Mouse (Mus musculus) neural tube, embryonic 13.5 days (tissue): ENCODE results near the gene Sit1. TPM values are rescaled to one million over a fixed set of nuclear protein-coding genes. Genes with fewer than 3 reads are reported as not detected.

Experiments used
- ATAC-seq: fragments of 200-750 bp; cut with Nextera tagmentation; 2 replicates; pipeline ENCODE4 v1.8.0; 2017; ENCODE audit warnings: low read depth, mild to moderate bottlenecking, moderate TSS enrichment, moderate library complexity
- H3K27ac ChIP-seq: fragments of 300-500 bp; sonication (generic); replicated peaks from 2 replicates; pipeline ENCODE4 v1.5.1; 2015; ENCODE audit warnings: moderate library complexity, mild to moderate bottlenecking, inconsistent platforms
- H3K27me3 ChIP-seq: fragments of 300-500 bp; sonication (generic); 2 replicates; pipeline ENCODE4 v1.6.1; 2015; ENCODE audit warnings: mild to moderate bottlenecking, inconsistent platforms
- H3K36me3 ChIP-seq: fragments of 300-500 bp; sonication (generic); 2 replicates; pipeline ENCODE4 v1.6.1; 2015; ENCODE audit warnings: mild to moderate bottlenecking, inconsistent platforms
- H3K4me1 ChIP-seq: fragments of 300-500 bp; sonication (generic); replicated peaks from 2 replicates; pipeline ENCODE4 v1.6.1; 2015; ENCODE audit warnings: inconsistent platforms
- H3K4me2 ChIP-seq: fragments of 300-500 bp; sonication (generic); 2 replicates; pipeline ENCODE4 v1.6.1; 2015; ENCODE audit warnings: inconsistent platforms, mild to moderate bottlenecking, moderate library complexity
- H3K4me3 ChIP-seq: fragments of 300-500 bp; sonication (generic); 2 replicates; pipeline ENCODE4 v1.5.1; 2015; ENCODE audit warnings: mild to moderate bottlenecking, inconsistent platforms
- H3K9ac ChIP-seq: fragments of 300-500 bp; sonication (generic); 2 replicates; pipeline ENCODE4 v1.6.1; 2015; ENCODE audit warnings: moderate library complexity, mild to moderate bottlenecking, inconsistent platforms
- H3K9me3 ChIP-seq: fragments of 300-500 bp; sonication (generic); 2 replicates; pipeline ENCODE4 v1.6.1; 2016; ENCODE audit warnings: inconsistent platforms
- WGBS: fragments of 180-500 bp; shearing (Covaris S2); methylation state at CpG from one replicate; pipeline ENCODE4 v1.1.7; 2015; 5-methylcytosine and 5-hydroxymethylcytosine counted together
- polyA plus RNA-seq: library from polyadenylated mRNA; unstranded; fragments of >200 nt; fragmentation: Nextera tagmentation; extraction: Ambion mirVana; gene quantifications from 2 replicates; pipeline ENCODE4 v1.2.1, GENCODE M21; 2015

Gene Sit1
- polyA plus RNA-seq = not detected in 2 replicates

- no peaks in the 10 kb centered on the region for H3K9me3 ChIP-seq
- no peaks in the 10 kb centered on the region for H3K36me3 ChIP-seq
- H3K4me3 ChIP-seq = no peak within 1 kb of the TSS
- no peaks in the 10 kb centered on the region for H3K4me1 ChIP-seq
- no peak for ATAC-seq
- H3K27ac ChIP-seq = no peak within 1 kb of the TSS
- no peaks in the 10 kb centered on the region for H3K27me3 ChIP-seq
- H3K9ac ChIP-seq = no peak within 1 kb of the TSS
- WGBS = 67% methylated on average over 12 of the region's 12 CpGs
- H3K4me2 ChIP-seq = no peak within 1 kb of the TSS
Measured at GRCm38 (mm10) chr4:43483535-43484091, at the start of gene Sit1. Gene Sit1, minus strand, starts transcription at chr4:43483734.

- ATAC-seq = no peak
- no peak overlapping the region for H3K4me2 ChIP-seq
- H3K27ac ChIP-seq = no peak overlapping the region
- no peak overlapping the region for H3K4me3 ChIP-seq
- H3K9me3 ChIP-seq = no peaks in the 10 kb centered on the region
- no peaks in the 10 kb centered on the region for H3K27me3 ChIP-seq
- peaks cover 6% of the 10 kb centered on the region for H3K4me1 ChIP-seq
- H3K36me3 ChIP-seq = peaks cover 73% of the 10 kb centered on the region
- H3K9ac ChIP-seq = no peak overlapping the region
- 92% methylated on average over 9 of the region's 9 CpGs for WGBS
Measured at GRCm38 (mm10) chr4:43533270-43533669, 49.7 kb upstream of the Sit1 start.

- no peak for ATAC-seq
- Histone ChIP-seq H3K4me3 (no peak overlapping the region), H3K36me3 (peaks cover 47% of the 10 kb centered on the region), H3K27ac (0 out of 2 replicates have a peak overlapping the region, but pooled peaks have one; percentile 38), H3K27me3 (peaks cover 17% of the 10 kb centered on the region), H3K4me1 (peaks cover 6% of the 10 kb centered on the region), H3K9me3 (no peaks in the 10 kb centered on the region), H3K9ac (no peak overlapping the region), H3K4me2 (no peak overlapping the region)
- WGBS = 28% methylated on average over 7 of the region's 7 CpGs
Measured at GRCm38 (mm10) chr4:43530581-43530980, 47.0 kb upstream of the Sit1 start.

GRCm38 (mm10) chr4:43530081-43530501 lies 46.6 kb upstream of the Sit1 start:
- 0 out of 2 replicates have a peak, but pooled peaks have one; percentile 29 for ATAC-seq
- Histone ChIP-seq H3K4me1 (peaks cover 6% of the 10 kb centered on the region), H3K4me2 (no peak overlapping the region), H3K27me3 (peaks cover 22% of the 10 kb centered on the region), H3K4me3 (no peak overlapping the region), H3K27ac (peak overlapping the region; percentile 38; the same call in 1 of the 2 replicates), H3K9ac (no peak overlapping the region), H3K9me3 (no peaks in the 10 kb centered on the region), H3K36me3 (peaks cover 43% of the 10 kb centered on the region)
- WGBS = 59% methylated on average over 8 of the region's 8 CpGs

GRCm38 (mm10) chr4:43528487-43528886 lies 45.0 kb upstream of the Sit1 start:
- 79% methylated on average over 9 of the region's 9 CpGs for WGBS
- Histone ChIP-seq H3K4me3 (no peak overlapping the region), H3K4me1 (peaks cover 20% of the 10 kb centered on the region), H3K27me3 (peaks cover 37% of the 10 kb centered on the region), H3K27ac (no peak overlapping the region), H3K4me2 (no peak overlapping the region), H3K9ac (no peak overlapping the region), H3K36me3 (peaks cover 27% of the 10 kb centered on the region), H3K9me3 (no peaks in the 10 kb centered on the region)
- no peak for ATAC-seq

GRCm38 (mm10) chr4:43527880-43528279 lies 44.3 kb upstream of the Sit1 start:
- Histone ChIP-seq H3K36me3 (peaks cover 20% of the 10 kb centered on the region), H3K4me1 (peaks cover 26% of the 10 kb centered on the region), H3K27me3 (peaks cover 43% of the 10 kb centered on the region), H3K9me3 (no peaks in the 10 kb centered on the region), H3K4me3 (no peak overlapping the region), H3K9ac (no peak overlapping the region), H3K27ac (no peak overlapping the region), H3K4me2 (no peak overlapping the region)
- ATAC-seq = no peak
- 69% methylated on average over 5 of the region's 5 CpGs for WGBS

GRCm38 (mm10) chr4:43519956-43520355 lies 36.4 kb upstream of the Sit1 start:
- no peak overlapping the region; the same call in 1 of the 2 replicates for H3K4me3 ChIP-seq
- 0 out of 2 replicates have a peak overlapping the region, but pooled peaks have one; percentile 23 for H3K9ac ChIP-seq
- peaks cover 36% of the 10 kb centered on the region for H3K4me1 ChIP-seq
- H3K27ac ChIP-seq = no peak overlapping the region
- no peaks in the 10 kb centered on the region for H3K36me3 ChIP-seq
- no peaks in the 10 kb centered on the region for H3K9me3 ChIP-seq
- H3K27me3 ChIP-seq = peaks cover 56% of the 10 kb centered on the region
- H3K4me2 ChIP-seq = peak overlapping the region; percentile 42
- ATAC-seq = peak; percentile 52; the same call in 1 of the 2 replicates
- 12% methylated on average over 6 of the region's 6 CpGs for WGBS

- ATAC-seq = no peak
- H3K4me1 ChIP-seq = peaks cover 33% of the 10 kb centered on the region
- H3K27me3 ChIP-seq = peaks cover 52% of the 10 kb centered on the region
- H3K9ac ChIP-seq = 0 out of 2 replicates have a peak overlapping the region, but pooled peaks have one; percentile 23
- no peaks in the 10 kb centered on the region for H3K9me3 ChIP-seq
- no peak overlapping the region; the same call in 1 of the 2 replicates for H3K4me3 ChIP-seq
- H3K27ac ChIP-seq = no peak overlapping the region
- 17% methylated on average over 10 of the region's 10 CpGs for WGBS
- H3K36me3 ChIP-seq = no peaks in the 10 kb centered on the region
- peak overlapping the region; percentile 42 for H3K4me2 ChIP-seq
Measured at GRCm38 (mm10) chr4:43519551-43519950, 36.0 kb upstream of the Sit1 start.

GRCm38 (mm10) chr4:43515764-43516708 lies 32.5 kb upstream of the Sit1 start:
- H3K4me2 ChIP-seq = no peak overlapping the region
- peaks cover 25% of the 10 kb centered on the region for H3K27me3 ChIP-seq
- H3K36me3 ChIP-seq = no peaks in the 10 kb centered on the region
- no peaks in the 10 kb centered on the region for H3K9me3 ChIP-seq
- peaks cover 16% of the 10 kb centered on the region for H3K4me1 ChIP-seq
- H3K27ac ChIP-seq = no peak overlapping the region
- WGBS = 75% methylated on average over 11 of the region's 11 CpGs
- no peak overlapping the region for H3K9ac ChIP-seq
- ATAC-seq = no peak
- no peak overlapping the region for H3K4me3 ChIP-seq

GRCm38 (mm10) chr4:43513791-43514190 lies 30.3 kb upstream of the Sit1 start:
- no peak overlapping the region for H3K4me3 ChIP-seq
- WGBS = 81% methylated on average over 4 of the region's 4 CpGs
- H3K4me2 ChIP-seq = no peak overlapping the region
- peaks cover 24% of the 10 kb centered on the region for H3K27me3 ChIP-seq
- no peaks in the 10 kb centered on the region for H3K36me3 ChIP-seq
- no peak overlapping the region for H3K9ac ChIP-seq
- peaks cover 7% of the 10 kb centered on the region for H3K4me1 ChIP-seq
- ATAC-seq = no peak
- H3K27ac ChIP-seq = no peak overlapping the region
- H3K9me3 ChIP-seq = no peaks in the 10 kb centered on the region

GRCm38 (mm10) chr4:43513300-43513699 lies 29.8 kb upstream of the Sit1 start:
- Histone ChIP-seq H3K4me1 (peaks cover 10% of the 10 kb centered on the region), H3K36me3 (no peaks in the 10 kb centered on the region), H3K4me3 (no peak overlapping the region), H3K9me3 (no peaks in the 10 kb centered on the region), H3K27me3 (peaks cover 25% of the 10 kb centered on the region), H3K4me2 (no peak overlapping the region), H3K9ac (no peak overlapping the region), H3K27ac (no peak overlapping the region)
- WGBS = 87% methylated on average over 4 of the region's 4 CpGs
- ATAC-seq = no peak

- 75% methylated on average over 7 of the region's 7 CpGs for WGBS
- no peak overlapping the region for H3K4me2 ChIP-seq
- H3K9ac ChIP-seq = no peak overlapping the region
- peaks cover 26% of the 10 kb centered on the region for H3K27me3 ChIP-seq
- no peak overlapping the region for H3K27ac ChIP-seq
- no peak for ATAC-seq
- peaks cover 17% of the 10 kb centered on the region for H3K4me1 ChIP-seq
- H3K36me3 ChIP-seq = no peaks in the 10 kb centered on the region
- H3K9me3 ChIP-seq = no peaks in the 10 kb centered on the region
- no peak overlapping the region for H3K4me3 ChIP-seq
Measured at GRCm38 (mm10) chr4:43512653-43513052, 29.1 kb upstream of the Sit1 start.
